Mouse (Mus musculus): ENCODE measurements around the gene Rpusd1. TPM values are rescaled to one million over a fixed set of nuclear protein-coding genes. Genes with fewer than 3 reads are reported as not detected.

Gene Rpusd1
- total and polyA plus RNA-seq, 3 experiments: 8.2 to 23.9 TPM; not detected in 1

- no peak overlapping the region for H3K27ac ChIP-seq (ENCODE audit: control insufficient read depth, low read depth, low read length)
- H3K9me3 ChIP-seq (replicated peaks; ENCODE audit: insufficient read depth, low read length): no peaks in the 10 kb centered on the region
- H3K4me3 ChIP-seq (ENCODE audit: control insufficient read depth in 1 of 2, insufficient read depth in 1 of 2, low read depth in 2 of 2, low read length in 2 of 2): no peak overlapping the region
- H3K36me3 ChIP-seq (ENCODE audit: control insufficient read depth in 1 of 2, insufficient read depth in 2 of 2, low read length in 2 of 2): no peaks in the 10 kb centered on the region
- no peak for TF ChIP-seq MAX (IDR thresholded peaks at IDR 0.05; ENCODE audit: low read length)
- TF ChIP-seq E2F4 (IDR thresholded peaks at IDR 0.05; ENCODE audit: borderline replicate concordance, low read depth, low read length): no peak
- TF ChIP-seq KAT2A (conservative IDR thresholded peaks at IDR 0.05; ENCODE audit: low read depth, low read length): no peak
- H3K9ac ChIP-seq (ENCODE audit: control insufficient read depth, low read depth, low read length, poor library complexity, severe bottlenecking): no peak overlapping the region
- no peaks in the 10 kb centered on the region for H3K79me2 ChIP-seq (ENCODE audit: control insufficient read depth, insufficient read depth, low read length, poor library complexity)
- H3K27me3 ChIP-seq (ENCODE audit: control insufficient read depth in 1 of 2, insufficient read depth in 2 of 2, low read length in 2 of 2): peaks cover 3 to 11% of the 10 kb centered on the region in 2 experiments
- H3K4me1 ChIP-seq (ENCODE audit: control insufficient read depth in 1 of 2, insufficient read depth in 2 of 2, low read length in 2 of 2): no peaks in the 10 kb centered on the region
- no peak for DNase-seq (ENCODE audit: low read depth, low spot score)
Measured at GRCm38 (mm10) chr17:25757691-25758090, 30.2 kb downstream of the Rpusd1 start.

GRCm38 (mm10) chr17:25760148-25760547 lies 32.7 kb downstream of the Rpusd1 start:
- Histone ChIP-seq H3K79me2 (ENCODE audit: control insufficient read depth, insufficient read depth, low read length, poor library complexity) (no peaks in the 10 kb centered on the region), H3K4me1 (ENCODE audit: control insufficient read depth in 1 of 2, insufficient read depth in 2 of 2, low read length in 2 of 2) (no peaks in the 10 kb centered on the region), H3K27me3 (ENCODE audit: control insufficient read depth in 1 of 2, insufficient read depth in 2 of 2, low read length in 2 of 2) (peaks cover 9 to 13% of the 10 kb centered on the region in 2 experiments), H3K4me3 (ENCODE audit: control insufficient read depth in 1 of 2, insufficient read depth in 1 of 2, low read depth in 2 of 2, low read length in 2 of 2) (no peak overlapping the region), H3K36me3 (ENCODE audit: control insufficient read depth in 1 of 2, insufficient read depth in 2 of 2, low read length in 2 of 2) (no peaks in the 10 kb centered on the region), H3K9ac (ENCODE audit: control insufficient read depth, low read depth, low read length, poor library complexity, severe bottlenecking) (no peak overlapping the region), H3K27ac (ENCODE audit: control insufficient read depth, low read depth, low read length) (no peak overlapping the region), H3K9me3 (replicated peaks; ENCODE audit: insufficient read depth, low read length) (no peaks in the 10 kb centered on the region)
- TF ChIP-seq ZC3H11A (IDR thresholded peaks at IDR 0.05; ENCODE audit: low read depth, low read length) (no peak), MEF2A (IDR thresholded peaks at IDR 0.05; ENCODE audit: extremely low read depth, insufficient replicate concordance, low read depth, low read length, poor library complexity, severe bottlenecking) (no peak), POLR2A (IDR thresholded peaks at IDR 0.05; ENCODE audit: control insufficient read depth in 1 of 2, insufficient read depth in 1 of 2, low read depth in 1 of 2, low read length in 2 of 2, poor library complexity in 1 of 2) (no peak), SMC3 (IDR thresholded peaks at IDR 0.05; ENCODE audit: low read depth, low read length) (no peak), CHD1 (IDR thresholded peaks at IDR 0.05; ENCODE audit: low read depth, low read length) (no peak), BHLHE40 (IDR thresholded peaks at IDR 0.05; ENCODE audit: borderline replicate concordance, low read depth, low read length) (no peak), ZNF384 (IDR thresholded peaks at IDR 0.05; ENCODE audit: low read depth, low read length) (no peak), MAX (IDR thresholded peaks at IDR 0.05; ENCODE audit: low read length) (no peak), USF1 (IDR thresholded peaks at IDR 0.05; ENCODE audit: low read depth, low read length) (no peak), MXI1 (IDR thresholded peaks at IDR 0.05; ENCODE audit: low read depth, low read length) (no peak), NRF1 (IDR thresholded peaks at IDR 0.05; ENCODE audit: insufficient read depth, low read depth, low read length, poor library complexity, severe bottlenecking) (no peak)
- DNase-seq (ENCODE audit: low read depth, low spot score): no peak

GRCm38 (mm10) chr17:25761561-25761970 lies 34.1 kb downstream of the Rpusd1 start:
- no peak for DNase-seq (ENCODE audit: low read depth, low spot score)
- H3K9ac ChIP-seq (ENCODE audit: control insufficient read depth, low read depth, low read length, poor library complexity, severe bottlenecking): no peak overlapping the region
- H3K79me2 ChIP-seq (ENCODE audit: control insufficient read depth, insufficient read depth, low read length, poor library complexity): no peaks in the 10 kb centered on the region
- H3K27ac ChIP-seq (ENCODE audit: control insufficient read depth, low read depth, low read length): no peak overlapping the region
- peaks cover 12 to 16% of the 10 kb centered on the region in 2 experiments for H3K27me3 ChIP-seq (ENCODE audit: control insufficient read depth in 1 of 2, insufficient read depth in 2 of 2, low read length in 2 of 2)
- H3K36me3 ChIP-seq (ENCODE audit: control insufficient read depth in 1 of 2, insufficient read depth in 2 of 2, low read length in 2 of 2): no peaks in the 10 kb centered on the region
- no peak overlapping the region for H3K4me3 ChIP-seq (ENCODE audit: control insufficient read depth in 1 of 2, insufficient read depth in 1 of 2, low read depth in 2 of 2, low read length in 2 of 2)
- H3K9me3 ChIP-seq (replicated peaks; ENCODE audit: insufficient read depth, low read length): no peaks in the 10 kb centered on the region
- H3K4me1 ChIP-seq (ENCODE audit: control insufficient read depth in 1 of 2, insufficient read depth in 2 of 2, low read length in 2 of 2): no peaks in the 10 kb centered on the region
- TF ChIP-seq CHD1 (IDR thresholded peaks at IDR 0.05; ENCODE audit: low read depth, low read length): no peak
- TF ChIP-seq MAFK (IDR thresholded peaks at IDR 0.05; ENCODE audit: borderline replicate concordance, low read depth, low read length): no peak
- TF ChIP-seq MYB (IDR thresholded peaks at IDR 0.05; ENCODE audit: low read depth, low read length): no peak
- TF ChIP-seq POLR2A (IDR thresholded peaks at IDR 0.05; ENCODE audit: control insufficient read depth in 1 of 2, insufficient read depth in 1 of 2, low read depth in 1 of 2, low read length in 2 of 2, poor library complexity in 1 of 2): no peak
- TF ChIP-seq CTCF (IDR thresholded peaks at IDR 0.05 in 2 of 3, conservative IDR thresholded peaks at IDR 0.05 in 1 of 3; ENCODE audit: control insufficient read depth in 1 of 3, insufficient read depth in 1 of 3, low read depth in 2 of 3, low read length in 3 of 3, poor library complexity in 1 of 3, severe bottlenecking in 1 of 3): no peak
- TF ChIP-seq RAD21 (IDR thresholded peaks at IDR 0.05; ENCODE audit: low read depth, low read length): no peak
- TF ChIP-seq CHD2 (IDR thresholded peaks at IDR 0.05; ENCODE audit: low read length): no peak
- TF ChIP-seq GABPA (IDR thresholded peaks at IDR 0.05; ENCODE audit: low read depth, low read length): no peak

Data from MEL (cell line).